Mouse (Mus musculus) heart, embryonic 12.5 days (tissue): ENCODE measurements around the gene Tnnt3. TPM values are rescaled to one million over a fixed set of nuclear protein-coding genes. Genes with fewer than 3 reads are reported as not detected.

Source experiments
- ATAC-seq: fragments of 200-750 bp; cut with Nextera tagmentation; 2 replicates; pipeline ENCODE4 v1.8.0; 2017; ENCODE audit warnings: moderate TSS enrichment, moderate library complexity; ENCODE audit not compliant: insufficient number of reproducible peaks, low FRiP score
- H3K27ac ChIP-seq: fragments of 300-500 bp; sonication (generic); 2 replicates; pipeline ENCODE4 v1.5.1; 2016; ENCODE audit warnings: mild to moderate bottlenecking, moderate library complexity; ENCODE audit not compliant: poor library complexity, severe bottlenecking
- H3K27me3 ChIP-seq: fragments of 300-500 bp; sonication (generic); replicated peaks from 2 replicates; pipeline ENCODE4 v1.6.1; 2016; ENCODE audit warnings: mild to moderate bottlenecking, moderate library complexity
- H3K36me3 ChIP-seq: fragments of 300-500 bp; sonication (generic); 2 replicates; pipeline ENCODE4 v1.6.1; 2016; ENCODE audit warnings: mild to moderate bottlenecking, moderate library complexity
- H3K4me1 ChIP-seq: fragments of 300-500 bp; sonication (generic); replicated peaks from 2 replicates; pipeline ENCODE4 v1.6.1; 2016; ENCODE audit warnings: mild to moderate bottlenecking
- H3K4me2 ChIP-seq: fragments of 300-500 bp; sonication (generic); 2 replicates; pipeline ENCODE4 v1.6.1; 2016; ENCODE audit warnings: mild to moderate bottlenecking, moderate library complexity
- H3K4me3 ChIP-seq: fragments of 300-500 bp; sonication (generic); 2 replicates; pipeline ENCODE4 v1.5.1; 2016; ENCODE audit warnings: mild to moderate bottlenecking
- H3K9ac ChIP-seq: fragments of 300-500 bp; sonication (generic); 2 replicates; pipeline ENCODE4 v1.6.1; 2016; ENCODE audit warnings: mild to moderate bottlenecking, moderate library complexity
- H3K9me3 ChIP-seq: fragments of 300-500 bp; sonication (generic); replicated peaks from 2 replicates; pipeline ENCODE4 v1.6.1; 2016; ENCODE audit warnings: mild to moderate bottlenecking, moderate library complexity
- WGBS: fragments of 180-500 bp; shearing (Covaris S2); methylation state at CpG from one replicate; pipeline ENCODE4 v1.1.7; 2016; 5-methylcytosine and 5-hydroxymethylcytosine counted together
- polyA plus RNA-seq: library from polyadenylated mRNA; unstranded; fragments of >200 nt; fragmentation: Nextera tagmentation; extraction: Ambion mirVana; gene quantifications from 2 replicates; pipeline ENCODE4 v1.2.1, GENCODE M21; 2016

Tnnt3 gene
- polyA plus RNA-seq, 1 experiment from 2014 or later, result 9.3 TPM

DNA sequence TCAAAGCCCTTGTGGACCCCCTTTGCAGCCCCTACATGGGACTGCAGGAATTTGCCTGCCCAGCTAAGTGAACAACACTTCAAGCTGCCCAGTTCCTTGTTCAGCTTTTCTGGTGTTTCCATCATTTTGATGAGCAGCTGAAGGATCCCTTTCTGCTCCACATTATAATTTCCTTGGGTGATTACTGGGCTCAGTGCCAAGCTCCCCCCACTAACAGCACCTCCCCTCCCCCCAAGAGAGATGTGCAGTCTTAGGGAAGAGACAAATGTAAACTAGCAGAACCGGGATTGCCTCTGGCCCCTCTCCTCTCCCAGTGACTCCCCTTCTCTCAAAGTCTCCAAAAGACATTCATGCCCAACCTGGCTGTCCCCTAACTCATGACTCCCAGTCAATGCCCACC, 56.0 kb downstream of the Tnnt3 start:
- Histone ChIP-seq H3K4me2 (no peak overlapping the region), H3K4me3 (no peak overlapping the region), H3K9ac (no peak overlapping the region; the same call in none of the 2 replicates), H3K27ac (peak overlapping the region; percentile 83), H3K27me3 (no peaks in the 10 kb centered on the region), H3K36me3 (no peaks in the 10 kb centered on the region), H3K4me1 (peaks cover 77% of the 10 kb centered on the region), H3K9me3 (no peaks in the 10 kb centered on the region)
- no peak for ATAC-seq
- 34% methylated on average over 1 of the region's 1 CpGs for WGBS

DNA sequence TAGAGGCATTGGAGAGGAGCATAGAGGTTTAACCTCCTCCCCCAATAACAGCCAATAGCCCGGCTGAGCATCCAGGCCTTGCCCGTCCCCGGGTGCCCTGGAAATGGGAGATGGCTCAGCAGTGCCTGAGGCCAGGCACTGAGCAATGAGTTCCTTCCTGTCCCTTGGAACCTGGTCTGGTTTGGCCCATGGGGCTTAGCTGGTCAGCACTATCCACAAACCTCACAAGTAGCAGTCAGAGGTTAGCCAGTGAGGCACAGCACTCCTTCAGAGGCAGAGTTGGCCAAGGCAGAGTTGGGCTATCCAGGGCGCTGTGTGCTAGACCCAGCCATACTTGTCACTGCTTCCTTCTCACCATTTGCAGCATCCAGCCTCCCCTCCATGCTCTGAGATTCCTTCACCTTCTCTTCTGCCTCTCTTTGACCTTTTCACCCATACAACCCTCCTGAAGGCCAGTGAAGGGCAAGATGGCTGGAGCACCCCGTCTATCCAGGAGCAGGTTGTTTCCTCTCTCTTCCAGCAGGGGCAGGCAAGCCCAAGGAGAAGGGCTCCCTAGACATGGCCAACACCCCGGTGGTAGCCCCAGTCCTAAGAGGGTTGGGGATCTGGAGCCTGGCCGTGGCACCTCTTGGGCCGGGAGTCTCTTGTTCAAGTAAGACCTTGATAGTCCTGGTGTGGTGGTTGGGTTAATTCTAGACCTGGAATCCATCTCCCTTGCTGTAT, 56.9 kb downstream of the Tnnt3 start:
- H3K4me2 ChIP-seq, result no peak overlapping the region
- H3K9ac ChIP-seq, result no peak overlapping the region
- no peaks in the 10 kb centered on the region for H3K36me3 ChIP-seq
- no peaks in the 10 kb centered on the region for H3K27me3 ChIP-seq
- H3K27ac ChIP-seq, result no peak overlapping the region
- ATAC-seq, result no peak
- peaks cover 78% of the 10 kb centered on the region for H3K4me1 ChIP-seq
- H3K9me3 ChIP-seq, result no peaks in the 10 kb centered on the region
- WGBS, result 82% methylated on average over 8 of the region's 8 CpGs
- H3K4me3 ChIP-seq, result no peak overlapping the region

DNA sequence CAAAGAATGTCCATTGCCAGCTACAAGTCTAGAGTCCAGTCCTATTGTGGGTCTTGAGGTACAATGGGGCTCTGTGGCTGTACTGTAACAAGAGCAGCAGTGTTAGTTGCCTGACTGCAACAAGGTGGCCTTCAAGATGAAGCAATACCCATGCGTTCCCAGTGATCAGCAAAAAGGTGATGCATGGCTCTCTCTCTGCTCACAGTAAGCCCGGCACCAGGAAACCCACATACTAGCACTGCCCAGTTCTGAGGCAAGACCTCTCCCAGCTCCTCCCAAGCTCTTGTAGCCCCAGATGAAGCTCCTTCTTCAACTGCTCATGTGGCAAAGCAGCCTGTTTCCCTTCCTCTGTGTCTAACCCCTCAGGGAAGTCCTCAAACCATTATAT, 57.4 kb downstream of the Tnnt3 start:
- no peak overlapping the region for H3K27ac ChIP-seq
- no peak overlapping the region for H3K4me2 ChIP-seq
- 90% methylated on average over 2 of the region's 2 CpGs for WGBS
- no peaks in the 10 kb centered on the region for H3K9me3 ChIP-seq
- no peak overlapping the region for H3K4me3 ChIP-seq
- ATAC-seq, result no peak
- peaks cover 78% of the 10 kb centered on the region for H3K4me1 ChIP-seq
- no peaks in the 10 kb centered on the region for H3K27me3 ChIP-seq
- no peak overlapping the region for H3K9ac ChIP-seq
- no peaks in the 10 kb centered on the region for H3K36me3 ChIP-seq

DNA sequence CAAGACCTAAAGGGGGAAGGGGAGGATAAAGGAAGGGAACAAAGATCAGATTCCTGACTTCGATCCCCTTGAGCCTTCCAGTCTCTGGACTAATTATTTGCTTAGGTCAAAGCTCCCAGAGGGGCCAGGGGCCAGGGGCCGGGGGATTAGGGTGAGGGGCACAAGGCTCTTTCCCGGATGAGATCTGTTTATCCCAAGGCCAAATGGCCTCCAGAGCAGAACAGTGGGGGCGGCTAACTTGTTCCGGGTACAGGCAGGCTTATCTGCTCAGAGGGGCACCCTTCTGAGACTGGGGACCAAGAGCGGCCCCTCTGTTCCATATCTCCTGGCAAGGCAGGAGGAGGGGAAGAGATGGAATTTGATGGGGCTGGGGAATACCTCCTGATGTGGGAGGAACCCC, 59.1 kb downstream of the Tnnt3 start:
- WGBS, result 28% methylated on average over 6 of the region's 6 CpGs
- Histone ChIP-seq H3K27me3 (no peaks in the 10 kb centered on the region), H3K4me1 (peaks cover 79% of the 10 kb centered on the region), H3K4me2 (no peak overlapping the region), H3K27ac (no peak overlapping the region), H3K36me3 (no peaks in the 10 kb centered on the region), H3K9me3 (no peaks in the 10 kb centered on the region), H3K4me3 (no peak overlapping the region), H3K9ac (no peak overlapping the region)
- ATAC-seq, result no peak

DNA sequence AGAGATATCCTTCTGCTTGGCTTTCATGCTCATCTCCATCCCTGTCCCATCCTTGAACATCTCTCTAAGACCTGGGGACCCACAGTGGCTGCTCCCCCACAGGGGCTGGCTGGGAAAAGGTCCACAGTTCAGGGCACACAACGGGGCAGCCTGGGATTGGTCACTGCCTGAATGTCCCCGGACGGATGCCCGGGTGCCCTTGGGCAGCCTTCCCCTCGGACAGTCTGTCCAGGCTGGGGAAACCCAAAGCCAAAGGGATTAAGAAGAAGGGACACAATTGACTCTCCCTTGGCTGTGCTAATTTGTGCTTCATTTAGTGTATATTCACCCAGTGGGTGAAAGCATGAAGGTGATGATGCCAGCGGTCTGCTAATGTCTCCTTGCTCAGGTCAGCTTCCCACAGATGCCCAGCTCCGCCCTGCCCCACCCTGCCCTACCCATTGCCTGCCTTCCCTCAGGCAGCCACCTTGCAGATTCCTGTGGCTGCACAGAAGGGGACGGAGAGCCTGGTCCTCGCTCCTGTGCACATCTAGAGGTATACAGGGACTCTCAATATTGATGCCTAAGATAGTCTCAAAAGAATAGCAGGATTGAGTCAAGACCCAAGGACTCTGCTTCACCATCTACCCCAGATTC, 60.0 kb downstream of the Tnnt3 start:
- no peak overlapping the region for H3K4me3 ChIP-seq
- no peak overlapping the region for H3K4me2 ChIP-seq
- no peak overlapping the region for H3K27ac ChIP-seq
- no peaks in the 10 kb centered on the region for H3K9me3 ChIP-seq
- H3K36me3 ChIP-seq, result no peaks in the 10 kb centered on the region
- H3K4me1 ChIP-seq, result peaks cover 81% of the 10 kb centered on the region
- no peaks in the 10 kb centered on the region for H3K27me3 ChIP-seq
- ATAC-seq, result no peak
- WGBS, result 93% methylated on average over 9 of the region's 9 CpGs
- H3K9ac ChIP-seq, result no peak overlapping the region

DNA sequence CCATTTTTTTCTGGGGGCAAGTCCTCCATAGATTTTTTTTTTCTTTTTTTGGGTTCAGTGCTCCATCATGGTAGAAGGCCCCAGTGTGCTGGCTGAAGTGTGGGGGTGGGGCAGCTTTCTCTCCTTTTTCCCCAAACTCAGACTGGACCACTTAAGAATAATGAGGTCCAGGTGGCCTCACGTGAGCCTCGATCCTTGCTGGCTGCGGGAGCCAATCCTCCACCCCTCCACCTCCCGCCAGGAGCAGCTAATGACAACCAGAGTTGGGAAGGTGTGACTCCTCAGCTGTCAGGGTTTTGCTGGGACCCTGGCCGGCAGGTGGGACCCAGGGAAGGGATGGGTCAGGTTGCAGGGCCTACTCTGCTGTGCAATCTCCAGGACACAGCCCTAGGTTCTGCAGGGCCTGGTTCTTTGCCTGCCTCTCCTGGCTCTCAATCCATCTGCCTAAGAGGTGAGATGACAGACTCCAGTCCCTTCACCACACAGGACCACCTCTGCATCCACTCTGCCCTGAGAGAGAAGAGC, 61.1 kb downstream of the Tnnt3 start:
- 0 out of 2 replicates have a peak overlapping the region, but pooled peaks have one; percentile 17 for H3K9ac ChIP-seq

DNA sequence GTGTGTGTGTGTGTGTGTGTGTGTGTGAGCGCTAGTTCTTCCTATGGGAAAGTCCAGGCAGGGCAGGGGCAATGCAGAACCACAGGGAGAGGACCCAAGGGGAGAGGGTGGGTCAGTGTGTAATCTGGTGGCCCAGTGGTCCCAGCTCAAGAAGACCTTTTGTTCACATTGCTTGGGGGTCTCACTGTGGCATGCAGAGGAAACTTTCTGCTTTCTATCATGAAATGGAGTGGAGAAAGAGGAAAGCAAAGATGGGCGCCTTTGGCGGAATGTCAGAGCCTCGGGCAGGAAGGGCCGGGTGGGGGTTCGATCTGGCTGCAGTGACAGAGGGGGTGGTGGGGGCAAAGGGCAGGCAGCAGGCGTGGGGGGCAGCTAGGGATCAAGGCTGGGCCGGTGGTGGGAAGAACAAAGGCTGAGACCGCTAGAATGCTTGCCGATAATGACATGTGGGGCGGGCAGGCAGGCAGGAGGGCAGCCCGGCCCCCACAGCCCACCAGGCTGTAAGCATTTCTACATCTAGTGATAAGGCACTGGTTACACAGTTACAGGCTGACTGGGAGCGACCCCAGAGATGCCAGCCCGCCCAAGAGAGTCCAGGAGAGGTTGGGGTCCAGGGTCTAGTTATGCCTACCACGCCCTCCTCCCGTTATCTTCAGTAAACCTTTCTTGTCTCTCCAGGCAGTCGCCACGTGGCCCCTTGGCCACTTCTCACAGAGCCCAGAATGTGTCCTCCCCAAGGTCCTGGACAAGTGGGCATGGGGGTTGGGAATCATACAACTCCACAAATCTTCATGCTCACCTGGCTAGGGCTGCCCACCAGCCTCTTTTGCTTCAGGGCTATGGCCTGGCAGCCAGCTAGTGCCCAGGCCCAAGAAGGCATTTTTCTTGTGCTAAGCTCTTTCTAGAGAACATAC, 62.6 kb downstream of the Tnnt3 start:
- Histone ChIP-seq H3K9me3 (no peaks in the 10 kb centered on the region), H3K27ac (peak overlapping the region; percentile 67), H3K4me3 (no peak overlapping the region), H3K36me3 (no peaks in the 10 kb centered on the region), H3K4me2 (peak overlapping the region; percentile 37), H3K9ac (peak overlapping the region; percentile 40; the same call in 1 of the 2 replicates), H3K27me3 (no peaks in the 10 kb centered on the region), H3K4me1 (peaks cover 68% of the 10 kb centered on the region)
- 16% methylated on average over 18 of the region's 18 CpGs for WGBS
- ATAC-seq, result peak; percentile 54

More for the DNA sequence above, 61.1 kb downstream of the Tnnt3 start:
- no peak for ATAC-seq
- Histone ChIP-seq H3K9me3 (no peaks in the 10 kb centered on the region), H3K4me2 (no peak overlapping the region), H3K4me3 (no peak overlapping the region), H3K27ac (peak overlapping the region; percentile 22; the same call in 1 of the 2 replicates), H3K4me1 (peaks cover 72% of the 10 kb centered on the region), H3K27me3 (no peaks in the 10 kb centered on the region), H3K36me3 (no peaks in the 10 kb centered on the region)
- 33% methylated on average over 5 of the region's 5 CpGs for WGBS

DNA sequence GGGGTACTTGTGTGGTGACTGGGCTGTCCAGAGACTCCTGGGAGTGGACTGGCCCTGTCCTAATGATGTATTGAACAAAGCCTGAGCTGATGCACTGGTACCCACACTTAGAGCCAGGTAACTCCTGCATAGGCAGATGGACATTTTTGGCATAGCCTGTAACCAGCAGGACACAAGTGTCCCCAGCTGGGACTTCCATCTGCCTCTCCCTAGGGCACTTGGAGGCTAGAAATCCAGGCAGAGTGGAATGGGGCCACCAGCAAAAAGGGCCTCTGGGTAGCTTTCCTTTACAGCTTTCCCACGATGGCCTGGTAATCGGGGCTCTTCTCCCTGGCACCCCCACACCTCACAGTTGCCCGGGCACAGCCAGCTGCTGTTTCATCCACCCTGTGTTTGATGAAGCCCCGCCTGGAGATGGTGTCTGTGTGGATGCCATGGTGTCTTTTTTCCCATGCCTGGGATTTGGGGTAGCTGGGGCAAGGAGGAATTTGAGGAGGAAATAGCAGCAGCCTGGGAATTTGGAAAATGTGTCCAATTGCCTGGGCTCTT, 63.3 kb downstream of the Tnnt3 start:
- Histone ChIP-seq H3K27me3 (no peaks in the 10 kb centered on the region), H3K4me2 (no peak overlapping the region), H3K36me3 (no peaks in the 10 kb centered on the region), H3K9me3 (no peaks in the 10 kb centered on the region), H3K9ac (peak overlapping the region; percentile 31; the same call in 1 of the 2 replicates), H3K4me1 (peaks cover 71% of the 10 kb centered on the region), H3K4me3 (no peak overlapping the region), H3K27ac (peak overlapping the region; percentile 67; the same call in 1 of the 2 replicates)
- no peak for ATAC-seq
- WGBS, result 63% methylated on average over 4 of the region's 4 CpGs

DNA sequence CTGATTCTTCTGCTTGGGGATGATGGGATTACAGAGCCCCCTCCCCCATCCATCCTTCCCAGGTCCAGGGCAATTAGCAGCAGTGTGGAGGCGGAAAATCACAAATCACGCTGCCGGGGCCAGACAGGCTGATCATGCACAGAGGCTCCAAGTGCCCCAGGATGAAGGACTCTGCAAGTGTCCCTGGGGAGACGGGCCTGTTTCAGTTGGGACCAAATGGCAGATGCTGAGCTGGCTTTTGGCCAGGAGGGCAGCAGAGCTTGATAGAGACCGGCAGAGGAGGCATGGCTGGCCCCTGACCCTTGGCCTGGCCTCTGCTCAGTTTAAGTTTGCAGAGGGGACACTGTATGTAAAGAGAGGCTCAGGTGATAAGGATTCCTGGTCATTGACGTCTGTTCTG, 64.5 kb downstream of the Tnnt3 start:
- H3K4me3 ChIP-seq, result no peak overlapping the region
- H3K36me3 ChIP-seq, result no peaks in the 10 kb centered on the region
- H3K4me1 ChIP-seq, result peaks cover 71% of the 10 kb centered on the region
- H3K27ac ChIP-seq, result no peak overlapping the region
- no peak for ATAC-seq
- peak overlapping the region; percentile 28; the same call in 1 of the 2 replicates for H3K9ac ChIP-seq
- no peak overlapping the region for H3K4me2 ChIP-seq
- 32% methylated on average over 6 of the region's 6 CpGs for WGBS
- H3K27me3 ChIP-seq, result no peaks in the 10 kb centered on the region
- no peaks in the 10 kb centered on the region for H3K9me3 ChIP-seq

DNA sequence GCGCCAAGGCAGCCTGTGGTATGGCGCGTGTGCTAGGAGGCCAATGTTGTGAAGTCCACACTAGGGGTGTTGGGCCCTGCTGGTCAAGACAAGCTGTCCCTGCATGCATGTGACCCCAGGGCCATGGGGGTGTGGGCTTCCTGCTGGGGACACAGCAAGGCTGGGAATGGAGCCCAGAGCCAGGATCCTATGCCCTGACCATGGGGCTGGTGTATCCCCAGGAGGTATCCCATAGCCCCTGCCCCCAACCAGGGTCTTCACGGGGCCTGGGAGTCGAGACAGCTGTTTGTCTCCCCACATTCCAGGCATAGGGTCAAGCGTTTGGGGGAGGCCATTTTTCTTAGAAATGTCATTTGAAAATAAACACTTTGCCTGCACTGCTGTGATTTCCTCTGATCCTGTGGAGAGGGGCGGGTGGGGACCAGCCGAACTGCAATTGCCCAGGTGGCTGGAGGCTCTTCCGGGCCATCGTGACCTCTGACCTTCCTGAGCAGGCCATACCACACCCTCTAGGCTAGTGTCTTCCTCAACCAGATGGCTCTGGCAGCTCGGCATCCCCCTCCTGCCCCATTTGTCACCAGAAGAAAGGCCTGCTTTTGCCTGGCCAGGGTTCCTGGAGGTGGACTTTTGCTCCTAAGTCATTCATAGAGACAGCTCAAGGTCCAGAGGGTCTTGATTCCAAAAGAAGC, 66.5 kb downstream of the Tnnt3 start:
- H3K4me3 ChIP-seq, result no peak overlapping the region
- peaks cover 84% of the 10 kb centered on the region for H3K4me1 ChIP-seq
- H3K27me3 ChIP-seq, result no peaks in the 10 kb centered on the region
- 0 out of 2 replicates have a peak overlapping the region, but pooled peaks have one; percentile 30 for H3K27ac ChIP-seq
- no peak for ATAC-seq
- H3K4me2 ChIP-seq, result no peak overlapping the region
- no peaks in the 10 kb centered on the region for H3K36me3 ChIP-seq
- no peak overlapping the region for H3K9ac ChIP-seq
- WGBS, result 55% methylated on average over 11 of the region's 11 CpGs
- H3K9me3 ChIP-seq, result no peaks in the 10 kb centered on the region
